15 mouse cellular contexts compared by ENCODE assay signal in the genomic region with DNA sequence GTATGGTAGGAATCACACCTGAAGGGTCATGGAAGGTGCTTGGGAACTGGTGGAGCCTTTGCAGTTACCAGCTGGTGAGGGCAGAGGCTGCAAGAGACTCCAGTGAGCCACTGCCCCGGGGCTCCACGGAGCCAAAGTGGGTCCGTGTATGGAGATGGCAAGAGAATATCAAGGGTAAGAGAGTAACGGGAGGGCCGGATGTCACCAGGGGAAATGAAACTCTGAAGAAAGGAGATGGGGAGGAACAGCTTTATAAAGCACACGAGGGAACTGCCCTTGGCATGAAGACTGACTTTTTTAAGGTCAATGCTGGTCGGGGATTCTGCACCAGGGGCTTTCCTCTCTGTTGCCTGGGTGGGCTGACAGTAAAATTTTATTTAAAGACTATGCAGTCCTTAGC. TPM values are rescaled to one million over a fixed set of nuclear protein-coding genes. Genes with fewer than 3 reads are reported as not detected.
A peak's percentile ranks its signal among the peaks of the same experiment; 100 is the strongest.
DNase-seq lines count a peak whose midpoint lies in the region; ATAC-seq and TF ChIP-seq lines count a peak whose summit lies in the region.
"Had no signal": no experiment of that assay in that cellular context is flagged by ENCODE, and none has a peak within 500 bp of the region (broad histone marks: within the 10 kb centered on the region; RNA-seq: fewer than 3 reads in every experiment).

No protein-coding gene starts in this region.

- 0 out of 2 replicates have a peak overlapping the region, but pooled peaks have one; percentile 66 for H3K27ac ChIP-seq in forebrain, embryonic 15.5 days (replicated peaks)
- H3K27ac ChIP-seq in forebrain, embryonic 12.5 days: no peak overlapping the region
- 0 out of 2 replicates have a peak overlapping the region, but pooled peaks have one; percentile 2 for H3K27ac ChIP-seq in liver, postnatal 0 days (ENCODE audit: low read depth)
- H3K27ac ChIP-seq in liver, embryonic 11.5 days (ENCODE audit: low read depth, low read length): no peak overlapping the region
- H3K27ac ChIP-seq: hindbrain, embryonic 15.5 days; limb, embryonic 12.5 days had no signal

- 83% methylated on average over 7 of the region's 7 CpGs for WGBS in forebrain, embryonic 15.5 days
- 85% methylated on average over 7 of the region's 7 CpGs for WGBS in forebrain, embryonic 12.5 days
- 49% methylated on average over 7 of the region's 7 CpGs for WGBS in liver, postnatal 0 days (ENCODE audit: insufficient replicate concordance)
- 69% methylated on average over 7 of the region's 7 CpGs for WGBS in liver, embryonic 11.5 days

- DNase-seq in liver, postnatal 0 days: peak; percentile 23
- DNase-seq in liver (no peak), MN1 (ENCODE audit: low spot score) (no peak)
- peak; percentile 65 to 69 for DNase-seq in spleen, postnatal 36 days (ENCODE audit: low spot score in 2 of 2)
- no peak for DNase-seq in liver, embryonic 11.5 days (ENCODE audit: low spot score)
- DNase-seq: adrenal gland, postnatal 25 days; cerebellum, adult 18-20 months; kidney, postnatal 10 days; thymus, adult 18-20 months had no signal

- no peak for ATAC-seq in forebrain, embryonic 15.5 days (replicated peaks)
- no peak for ATAC-seq in forebrain, embryonic 12.5 days (ENCODE audit: low FRiP score)
- ATAC-seq in liver, postnatal 0 days: no peak
- ATAC-seq in common myeloid progenitor, adult 5-6 weeks (replicated peaks; ENCODE audit: low read depth, poor library complexity, severe bottlenecking): peak; percentile 82
- no peak for ATAC-seq in liver, embryonic 11.5 days (replicated peaks; ENCODE audit: low FRiP score)

- no peak overlapping the region for H3K4me3 ChIP-seq in forebrain, embryonic 15.5 days
- H3K4me3 ChIP-seq in forebrain, embryonic 12.5 days (replicated peaks): no peak overlapping the region
- H3K4me3 ChIP-seq in liver, postnatal 0 days (ENCODE audit: low read depth, low read length): no peak overlapping the region
- H3K4me3 ChIP-seq in liver, embryonic 11.5 days (ENCODE audit: low read depth, low read length): no peak overlapping the region
- H3K4me3 ChIP-seq: hindbrain, embryonic 15.5 days; limb, embryonic 12.5 days; myocyte had no signal

- TF ChIP-seq EP300 in liver, postnatal 0 days (IDR thresholded peaks at IDR 0.05; ENCODE audit: low read depth): no peak

- H3K36me3 ChIP-seq in forebrain, embryonic 15.5 days: no peaks in the 10 kb centered on the region
- no peaks in the 10 kb centered on the region for H3K36me3 ChIP-seq in forebrain, embryonic 12.5 days (replicated peaks)
- H3K36me3 ChIP-seq in liver, postnatal 0 days (replicated peaks; ENCODE audit: insufficient read depth, low read length): no peaks in the 10 kb centered on the region
- H3K36me3 ChIP-seq in liver, embryonic 11.5 days (ENCODE audit: control insufficient read depth, insufficient read depth, low read length): no peaks in the 10 kb centered on the region
- H3K36me3 ChIP-seq: hindbrain, embryonic 15.5 days; limb, embryonic 12.5 days had no signal

- H3K9ac ChIP-seq in forebrain, embryonic 15.5 days (replicated peaks): no peak overlapping the region
- H3K9ac ChIP-seq in forebrain, embryonic 12.5 days: no peak overlapping the region
- no peak overlapping the region for H3K9ac ChIP-seq in liver, postnatal 0 days (replicated peaks)
- no peak overlapping the region for H3K9ac ChIP-seq in liver, embryonic 11.5 days (ENCODE audit: low read depth, low read length)
- H3K9ac ChIP-seq: hindbrain, embryonic 15.5 days; limb, embryonic 12.5 days had no signal

- no peak for TF ChIP-seq CTCF in liver, postnatal 0 days (IDR thresholded peaks at IDR 0.05; ENCODE audit: low read depth)

- no peak overlapping the region for H3K4me2 ChIP-seq in forebrain, embryonic 15.5 days (replicated peaks)
- H3K4me2 ChIP-seq in forebrain, embryonic 12.5 days: no peak overlapping the region
- no peak overlapping the region for H3K4me2 ChIP-seq in liver, postnatal 0 days (ENCODE audit: low read depth, low read length)
- H3K4me2 ChIP-seq in liver, embryonic 11.5 days: no peak overlapping the region
- H3K4me2 ChIP-seq: hindbrain, embryonic 15.5 days; limb, embryonic 12.5 days had no signal

- no peaks in the 10 kb centered on the region for H3K27me3 ChIP-seq in forebrain, embryonic 15.5 days
- H3K27me3 ChIP-seq in forebrain, embryonic 12.5 days: no peaks in the 10 kb centered on the region
- H3K27me3 ChIP-seq in liver, postnatal 0 days (ENCODE audit: insufficient read depth, low read length): no peaks in the 10 kb centered on the region
- no peaks in the 10 kb centered on the region for H3K27me3 ChIP-seq in liver, embryonic 11.5 days (replicated peaks; ENCODE audit: control insufficient read depth, insufficient read depth, low read length)
- H3K27me3 ChIP-seq: hindbrain, embryonic 15.5 days; limb, embryonic 12.5 days had no signal

- 0 out of 2 replicates have a peak, but pooled peaks cover 4% of the 10 kb centered on the region for H3K4me1 ChIP-seq in forebrain, embryonic 15.5 days
- peaks cover 6% of the 10 kb centered on the region; the same call in 1 of the 2 replicates for H3K4me1 ChIP-seq in forebrain, embryonic 12.5 days
- H3K4me1 ChIP-seq in liver, postnatal 0 days (ENCODE audit: insufficient read depth): peaks cover 2% of the 10 kb centered on the region; the same call in 1 of the 2 replicates
- H3K4me1 ChIP-seq in liver, embryonic 11.5 days (replicated peaks; ENCODE audit: control insufficient read depth, insufficient read depth, low read length): no peaks in the 10 kb centered on the region
- H3K4me1 ChIP-seq: hindbrain, embryonic 15.5 days; limb, embryonic 12.5 days had no signal

- no peaks in the 10 kb centered on the region for H3K9me3 ChIP-seq in forebrain, embryonic 15.5 days
- H3K9me3 ChIP-seq in forebrain, embryonic 12.5 days: no peaks in the 10 kb centered on the region
- H3K9me3 ChIP-seq in liver, postnatal 0 days (ENCODE audit: low read length): no peaks in the 10 kb centered on the region
- no peaks in the 10 kb centered on the region for H3K9me3 ChIP-seq in liver, embryonic 11.5 days (ENCODE audit: control insufficient read depth, low read length)
- H3K9me3 ChIP-seq: hindbrain, embryonic 15.5 days; limb, embryonic 12.5 days had no signal

RNA-seq across cellular contexts. Expression of a gene that starts 53.9 kb away (rescaled TPM):
- 6.2 and 7.9 TPM in 2 replicates for polyA plus RNA-seq in forebrain, embryonic 15.5 days (2015; fragmentation: Nextera tagmentation; extraction: Ambion mirVana)
- polyA plus RNA-seq in forebrain, embryonic 12.5 days (2016; fragmentation: Nextera tagmentation; extraction: Ambion mirVana): 11.5 and 12.6 TPM in 2 replicates
- polyA plus RNA-seq in liver, postnatal 0 days (2015; fragmentation: Nextera tagmentation; extraction: Ambion mirVana): 6.2 and 7.9 TPM in 2 replicates
- 25.5 and 30.0 TPM in 2 replicates for total RNA-seq in common myeloid progenitor, adult 5-6 weeks (2017)
- 15.9 and 17.6 TPM in 2 replicates for polyA plus RNA-seq in liver, embryonic 11.5 days (2014; fragmentation: Nextera tagmentation; extraction: Ambion mirVana)

Comparison
In these comparisons a context has a peak if more than half of its experiments do, and no peak if none do; other contexts are left out.
1. H3K27ac ChIP-seq: peak in forebrain, embryonic 15.5 days (single experiment) and liver, postnatal 0 days (single experiment); none in forebrain, embryonic 12.5 days (single experiment) and liver, embryonic 11.5 days (single experiment).
2. DNase-seq: peak in liver, postnatal 0 days (single experiment) and spleen, postnatal 36 days (2 of 2); none in liver (single experiment), MN1 (single experiment) and liver, embryonic 11.5 days (single experiment).